Mouse (Mus musculus): ENCODE measurements around the gene Hamp. TPM values are rescaled to one million over a fixed set of nuclear protein-coding genes. Genes with fewer than 3 reads are reported as not detected.
"Not testable (repeated sequence)": the region's sequence is repeated elsewhere in the genome, so short reads cannot be mapped to it uniquely, and the experiment has no call there.

The Hamp gene
- polyA plus RNA-seq, 1 experiment from 2014 or later = not detected

DNA sequence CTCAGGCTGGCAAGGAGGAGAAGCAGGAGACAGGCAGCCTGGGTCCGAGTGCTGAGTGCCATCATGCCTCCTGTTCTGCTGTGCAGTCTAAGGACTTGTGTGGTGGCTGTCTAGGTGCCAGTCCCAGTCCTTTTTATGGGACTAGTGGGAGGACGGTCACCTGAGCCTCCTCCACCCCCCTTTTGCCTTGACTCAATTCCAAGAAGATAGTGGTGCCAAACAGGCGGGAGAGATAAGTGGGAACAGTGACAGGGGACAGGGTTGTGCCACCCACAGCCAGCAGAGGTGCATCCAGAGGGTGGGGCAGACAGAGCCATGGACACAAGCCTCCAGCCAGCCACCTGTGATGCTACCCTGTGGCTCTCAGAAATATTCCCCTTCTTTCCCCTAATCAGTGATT, 19.8 kb downstream of the Hamp start:
- H3K9ac ChIP-seq (ENCODE audit: low read depth, low read length) = no peak overlapping the region
- no peak overlapping the region for H3K4me2 ChIP-seq (ENCODE audit: low read depth, low read length)
- H3K36me3 ChIP-seq (ENCODE audit: control insufficient read depth, insufficient read depth, low read length) = no peaks in the 10 kb centered on the region
- WGBS = 59% methylated on average over 3 of the region's 3 CpGs
- no peak for ATAC-seq
- no peaks in the 10 kb centered on the region for H3K4me1 ChIP-seq (ENCODE audit: control insufficient read depth, insufficient read depth, low read length)
- no peak overlapping the region for H3K4me3 ChIP-seq (ENCODE audit: low read length)
- H3K27ac ChIP-seq (ENCODE audit: low read length) = no peak overlapping the region
- no peaks in the 10 kb centered on the region for H3K27me3 ChIP-seq (replicated peaks; ENCODE audit: control insufficient read depth, insufficient read depth, low read length)
- no peaks in the 10 kb centered on the region for H3K9me3 ChIP-seq (ENCODE audit: control insufficient read depth, low read length)

DNA sequence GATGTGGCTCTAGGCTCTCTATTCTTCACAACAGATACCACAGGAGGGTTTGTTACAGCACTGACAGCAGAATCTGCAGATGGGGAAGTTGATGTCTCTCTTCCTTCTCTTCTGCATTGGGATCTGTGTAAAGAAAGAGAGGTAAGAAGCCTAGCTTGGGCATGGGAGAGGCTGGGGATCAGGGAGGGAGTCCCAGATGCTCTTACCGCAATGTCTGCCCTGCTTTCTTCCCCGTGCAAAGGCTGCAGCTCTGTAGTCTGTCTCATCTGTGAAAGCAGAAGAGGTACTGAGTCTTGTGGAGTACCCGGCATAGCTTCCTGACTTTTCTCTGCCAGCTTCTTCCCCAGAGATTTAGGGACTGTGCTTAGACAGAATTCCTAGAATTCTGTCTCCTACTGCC, 21.3 kb downstream of the Hamp start:
- not testable (repeated sequence) for H3K4me1 ChIP-seq (ENCODE audit: control insufficient read depth, insufficient read depth, low read length); H3K4me2 ChIP-seq (ENCODE audit: low read depth, low read length); H3K27ac ChIP-seq (ENCODE audit: low read length); H3K27me3 ChIP-seq (replicated peaks; ENCODE audit: control insufficient read depth, insufficient read depth, low read length); H3K9me3 ChIP-seq (ENCODE audit: control insufficient read depth, low read length); H3K4me3 ChIP-seq (ENCODE audit: low read length); H3K9ac ChIP-seq (ENCODE audit: low read depth, low read length); ATAC-seq; H3K36me3 ChIP-seq (ENCODE audit: control insufficient read depth, insufficient read depth, low read length)
- WGBS = 36% methylated on average over 3 of the region's 3 CpGs

DNA sequence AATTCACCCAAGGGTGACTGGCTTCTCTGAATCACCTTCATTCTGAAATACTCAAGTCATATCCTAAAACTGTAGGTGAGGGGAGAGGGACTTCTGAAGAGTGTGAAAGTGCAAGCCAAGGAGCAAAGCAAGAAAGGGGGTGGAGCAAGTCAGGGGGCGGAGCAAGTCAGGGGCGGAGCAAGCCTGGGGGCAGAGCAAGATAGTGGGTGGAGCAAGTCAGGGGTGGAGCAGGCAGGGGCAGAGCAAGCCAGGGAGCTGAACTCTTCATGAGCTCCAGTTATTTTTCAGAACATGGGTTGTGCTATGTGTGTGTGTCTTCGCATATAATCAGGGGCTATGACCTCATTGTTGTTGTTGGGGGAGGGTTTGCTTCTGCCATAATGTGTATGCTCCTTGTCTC, 23.6 kb downstream of the Hamp start:
- H3K27ac ChIP-seq (ENCODE audit: low read length) = no peak overlapping the region
- H3K9me3 ChIP-seq (ENCODE audit: control insufficient read depth, low read length) = no peaks in the 10 kb centered on the region
- H3K4me1 ChIP-seq (ENCODE audit: control insufficient read depth, insufficient read depth, low read length) = no peaks in the 10 kb centered on the region
- no peaks in the 10 kb centered on the region for H3K36me3 ChIP-seq (ENCODE audit: control insufficient read depth, insufficient read depth, low read length)
- WGBS = 63% methylated on average over 3 of the region's 3 CpGs
- H3K4me2 ChIP-seq (ENCODE audit: low read depth, low read length) = no peak overlapping the region
- ATAC-seq = 0 out of 2 replicates have a peak, but pooled peaks have one; percentile 28
- H3K9ac ChIP-seq (ENCODE audit: low read depth, low read length) = no peak overlapping the region
- no peaks in the 10 kb centered on the region for H3K27me3 ChIP-seq (replicated peaks; ENCODE audit: control insufficient read depth, insufficient read depth, low read length)
- no peak overlapping the region for H3K4me3 ChIP-seq (ENCODE audit: low read length)

DNA sequence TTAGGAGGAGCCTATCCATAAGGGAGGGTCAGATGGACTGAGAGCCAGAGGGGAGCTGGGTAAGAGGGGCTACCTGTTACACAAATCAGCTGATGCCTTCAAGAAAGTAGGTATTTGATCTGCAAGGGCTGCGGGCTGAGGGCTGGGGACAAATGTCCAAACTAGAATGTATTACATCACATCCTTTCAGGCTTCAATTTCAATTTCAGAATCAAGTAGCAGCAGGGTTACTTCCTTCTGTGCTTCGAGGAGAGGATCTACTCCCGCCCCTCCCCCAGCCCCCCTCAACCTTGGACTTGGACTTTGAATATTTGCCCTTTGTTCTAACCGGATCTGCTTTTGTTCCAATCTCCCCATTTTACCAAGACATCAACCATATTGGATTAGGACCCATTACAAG, 26.6 kb downstream of the Hamp start:
- WGBS = 48% methylated on average over 4 of the region's 4 CpGs
- Histone ChIP-seq H3K27ac (ENCODE audit: low read length) (no peak overlapping the region), H3K36me3 (ENCODE audit: control insufficient read depth, insufficient read depth, low read length) (no peaks in the 10 kb centered on the region), H3K9me3 (ENCODE audit: control insufficient read depth, low read length) (no peaks in the 10 kb centered on the region), H3K4me3 (ENCODE audit: low read length) (no peak overlapping the region), H3K9ac (ENCODE audit: low read depth, low read length) (no peak overlapping the region), H3K4me1 (ENCODE audit: control insufficient read depth, insufficient read depth, low read length) (no peaks in the 10 kb centered on the region), H3K4me2 (ENCODE audit: low read depth, low read length) (no peak overlapping the region), H3K27me3 (replicated peaks; ENCODE audit: control insufficient read depth, insufficient read depth, low read length) (no peaks in the 10 kb centered on the region)
- no peak for ATAC-seq

- H3K4me3 ChIP-seq (ENCODE audit: low read length) = no peak overlapping the region
- whole genome bisulfite sequencing = 30% methylated on average over 6 of the region's 6 CpGs
- no peak overlapping the region for H3K27ac ChIP-seq (ENCODE audit: low read length)
- H3K9ac ChIP-seq (ENCODE audit: low read depth, low read length) = no peak overlapping the region
- no peaks in the 10 kb centered on the region for H3K9me3 ChIP-seq (ENCODE audit: control insufficient read depth, low read length)
- no peaks in the 10 kb centered on the region for H3K4me1 ChIP-seq (ENCODE audit: control insufficient read depth, insufficient read depth, low read length)
- H3K4me2 ChIP-seq (ENCODE audit: low read depth, low read length) = no peak overlapping the region
- H3K27me3 ChIP-seq (replicated peaks; ENCODE audit: control insufficient read depth, insufficient read depth, low read length) = no peaks in the 10 kb centered on the region
- H3K36me3 ChIP-seq (ENCODE audit: control insufficient read depth, insufficient read depth, low read length) = no peaks in the 10 kb centered on the region
- no peak for ATAC-seq
Observed at GRCm38 (mm10) chr7:30916713-30917112, 27.1 kb downstream of the Hamp start.

DNA sequence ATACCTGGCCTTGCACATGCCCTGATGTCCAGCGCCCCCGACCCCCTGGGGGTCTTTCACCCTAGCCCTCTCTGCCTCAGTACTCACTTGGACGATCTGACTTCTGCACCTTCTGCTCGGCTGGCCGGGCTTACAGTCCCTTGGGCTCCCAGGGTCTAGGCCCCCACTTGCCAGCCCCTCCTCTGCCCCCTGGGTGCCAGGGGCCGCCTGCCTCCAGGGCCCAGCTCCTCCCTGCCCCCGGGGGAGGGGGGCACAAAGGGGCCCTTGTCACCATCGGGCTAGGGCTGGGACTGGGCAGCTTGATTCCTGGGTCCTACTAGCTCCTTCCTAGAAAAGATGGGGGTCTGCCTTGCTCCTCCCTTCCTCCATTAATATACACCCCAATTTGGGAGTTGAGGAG, 29.1 kb downstream of the Hamp start, which contains the start of gene Mag:
TSS of gene Mag (minus strand) at position 142 of the 400 bp plus-strand sequence.
- no peak within 1 kb of the TSS for H3K27ac ChIP-seq (ENCODE audit: low read length)
- no peaks in the 10 kb centered on the region for H3K27me3 ChIP-seq (replicated peaks; ENCODE audit: control insufficient read depth, insufficient read depth, low read length)
- no peaks in the 10 kb centered on the region for H3K36me3 ChIP-seq (ENCODE audit: control insufficient read depth, insufficient read depth, low read length)
- H3K4me2 ChIP-seq (ENCODE audit: low read depth, low read length) = no peak within 1 kb of the TSS
- H3K9me3 ChIP-seq (ENCODE audit: control insufficient read depth, low read length) = no peaks in the 10 kb centered on the region
- H3K9ac ChIP-seq (ENCODE audit: low read depth, low read length) = no peak within 1 kb of the TSS
- H3K4me1 ChIP-seq (ENCODE audit: control insufficient read depth, insufficient read depth, low read length) = no peaks in the 10 kb centered on the region
- ATAC-seq = no peak
- no peak within 1 kb of the TSS for H3K4me3 ChIP-seq (ENCODE audit: low read length)
- WGBS = 64% methylated on average over 8 of the region's 8 CpGs

DNA sequence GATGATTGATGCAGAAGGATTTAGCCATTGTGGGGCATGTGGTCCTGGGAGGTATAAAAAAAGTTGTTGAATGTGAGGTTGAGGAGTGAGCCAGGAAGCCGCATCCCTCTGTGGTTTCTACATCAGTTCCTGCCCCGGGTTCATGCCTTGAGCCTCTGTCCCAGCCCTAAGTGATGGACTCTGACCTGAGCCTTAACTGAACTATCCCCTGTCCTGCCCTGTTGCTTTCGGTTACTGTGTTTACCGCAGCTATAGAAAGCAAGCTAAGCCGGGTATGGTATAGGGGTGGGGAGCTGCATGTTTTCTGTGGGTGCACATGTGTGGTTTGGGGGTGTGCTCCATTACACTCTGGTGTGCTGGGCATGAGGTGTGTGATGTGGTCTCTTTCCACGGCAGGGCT, 34.1 kb downstream of the Hamp start:
- no peaks in the 10 kb centered on the region for H3K9me3 ChIP-seq (ENCODE audit: control insufficient read depth, low read length)
- H3K27ac ChIP-seq (ENCODE audit: low read length) = no peak overlapping the region
- no peaks in the 10 kb centered on the region for H3K27me3 ChIP-seq (replicated peaks; ENCODE audit: control insufficient read depth, insufficient read depth, low read length)
- whole genome bisulfite sequencing = 66% methylated on average over 6 of the region's 6 CpGs
- H3K9ac ChIP-seq (ENCODE audit: low read depth, low read length) = no peak overlapping the region
- no peak overlapping the region for H3K4me2 ChIP-seq (ENCODE audit: low read depth, low read length)
- peaks cover 5% of the 10 kb centered on the region; the same call in 1 of the 2 replicates for H3K4me1 ChIP-seq (ENCODE audit: control insufficient read depth, insufficient read depth, low read length)
- no peaks in the 10 kb centered on the region for H3K36me3 ChIP-seq (ENCODE audit: control insufficient read depth, insufficient read depth, low read length)
- no peak overlapping the region for H3K4me3 ChIP-seq (ENCODE audit: low read length)
- peak; percentile 51; the same call in 1 of the 2 replicates for ATAC-seq

DNA sequence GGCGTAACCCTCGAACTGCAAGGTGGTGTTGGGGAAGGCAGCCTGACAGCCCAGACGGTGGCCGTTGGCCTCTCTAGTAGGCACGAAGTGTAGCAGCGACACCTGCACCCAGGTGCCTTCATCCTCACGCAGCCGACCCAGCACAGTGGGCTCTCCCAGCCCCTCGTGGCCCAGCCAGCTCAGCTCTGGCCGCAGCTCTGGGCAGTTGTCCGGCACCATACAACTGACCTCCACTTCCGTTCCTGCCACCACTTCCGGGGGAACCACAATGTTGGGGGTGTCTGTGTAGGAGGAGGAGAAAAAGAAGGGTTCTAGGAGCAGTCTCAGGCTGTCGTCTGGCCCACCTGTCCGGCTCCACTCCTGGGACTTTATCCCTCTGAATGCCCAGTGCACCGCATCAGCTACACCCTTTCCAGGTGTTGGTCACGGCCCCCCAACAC, 34.8 kb downstream of the Hamp start:
- H3K27ac ChIP-seq (ENCODE audit: low read length) = no peak overlapping the region
- peak overlapping the region; percentile 26 for H3K4me3 ChIP-seq (ENCODE audit: low read length)
- H3K27me3 ChIP-seq (replicated peaks; ENCODE audit: control insufficient read depth, insufficient read depth, low read length) = no peaks in the 10 kb centered on the region
- 26% methylated on average over 17 of the region's 17 CpGs for whole genome bisulfite sequencing
- H3K4me2 ChIP-seq (ENCODE audit: low read depth, low read length) = peak overlapping the region; percentile 64
- peak overlapping the region; percentile 37; the same call in 1 of the 2 replicates for H3K9ac ChIP-seq (ENCODE audit: low read depth, low read length)
- H3K9me3 ChIP-seq (ENCODE audit: control insufficient read depth, low read length) = no peaks in the 10 kb centered on the region
- no peaks in the 10 kb centered on the region for H3K36me3 ChIP-seq (ENCODE audit: control insufficient read depth, insufficient read depth, low read length)
- peaks cover 5% of the 10 kb centered on the region; the same call in 1 of the 2 replicates for H3K4me1 ChIP-seq (ENCODE audit: control insufficient read depth, insufficient read depth, low read length)
- ATAC-seq = peak; percentile 48

GRCm38 (mm10) chr7:30908277-30908991, 35.4 kb downstream of the Hamp start:
- 3% methylated on average over 23 of the region's 26 CpGs for WGBS
- Histone ChIP-seq H3K36me3 (ENCODE audit: control insufficient read depth, insufficient read depth, low read length) (no peaks in the 10 kb centered on the region), H3K9me3 (ENCODE audit: control insufficient read depth, low read length) (no peaks in the 10 kb centered on the region), H3K27ac (ENCODE audit: low read length) (no peak overlapping the region), H3K4me3 (ENCODE audit: low read length) (peak overlapping the region; percentile 26), H3K27me3 (replicated peaks; ENCODE audit: control insufficient read depth, insufficient read depth, low read length) (no peaks in the 10 kb centered on the region), H3K4me1 (ENCODE audit: control insufficient read depth, insufficient read depth, low read length) (peaks cover 5% of the 10 kb centered on the region; the same call in 1 of the 2 replicates), H3K9ac (ENCODE audit: low read depth, low read length) (peak overlapping the region; percentile 37; the same call in 1 of the 2 replicates), H3K4me2 (ENCODE audit: low read depth, low read length) (peak overlapping the region; percentile 64)
- ATAC-seq = peak; percentile 61

All from intestine, embryonic 16.5 days (tissue).